Mouse (Mus musculus): ENCODE results near the gene Hrct1.

DNA sequence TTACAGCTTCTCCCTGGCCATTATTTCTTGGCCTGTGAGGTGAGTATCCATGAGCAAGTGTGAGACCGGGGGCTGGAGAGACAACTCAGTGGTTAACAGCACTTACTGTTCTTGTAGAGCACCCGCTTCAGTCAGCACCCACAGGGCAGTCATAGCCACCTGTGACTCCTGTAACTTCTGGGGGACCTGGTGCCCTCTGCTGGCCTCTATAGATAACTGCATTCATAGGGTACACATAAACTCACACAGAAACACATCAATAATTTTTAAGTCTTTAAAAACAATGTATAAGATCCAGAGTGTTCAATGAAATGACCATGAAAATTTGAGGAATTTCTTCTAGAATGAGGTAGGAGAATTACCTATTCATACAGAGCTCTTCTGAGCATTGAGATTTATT lies 42.4 kb downstream of the Hrct1 start:
- TF ChIP-seq E2F4 (IDR thresholded peaks at IDR 0.05; ENCODE audit: insufficient replicate concordance, low read depth, low read length) (no peak), HCFC1 (IDR thresholded peaks at IDR 0.05; ENCODE audit: low read depth, low read length) (no peak), CTCF (conservative IDR thresholded peaks at IDR 0.05 in 1 of 2, IDR thresholded peaks at IDR 0.05 in 1 of 2; ENCODE audit: low read depth in 2 of 2, low read length in 2 of 2) (0 out of 4 replicates have a peak, but pooled peaks of 1 of the 2 experiments have one; percentile 21), USF1 (IDR thresholded peaks at IDR 0.05; ENCODE audit: low read depth, low read length) (no peak), ELF1 (IDR thresholded peaks at IDR 0.05; ENCODE audit: low read depth, low read length) (no peak), POLR2AphosphoS2 (IDR thresholded peaks at IDR 0.05; ENCODE audit: low read depth, low read length) (no peak), MXI1 (IDR thresholded peaks at IDR 0.05; ENCODE audit: low read depth, low read length) (no peak), UBTF (IDR thresholded peaks at IDR 0.05; ENCODE audit: low read depth, low read length) (no peak)

All from CH12.LX (cell line).